Comparison of ENCODE assay signal across 23 mouse cellular contexts in the genomic region with DNA sequence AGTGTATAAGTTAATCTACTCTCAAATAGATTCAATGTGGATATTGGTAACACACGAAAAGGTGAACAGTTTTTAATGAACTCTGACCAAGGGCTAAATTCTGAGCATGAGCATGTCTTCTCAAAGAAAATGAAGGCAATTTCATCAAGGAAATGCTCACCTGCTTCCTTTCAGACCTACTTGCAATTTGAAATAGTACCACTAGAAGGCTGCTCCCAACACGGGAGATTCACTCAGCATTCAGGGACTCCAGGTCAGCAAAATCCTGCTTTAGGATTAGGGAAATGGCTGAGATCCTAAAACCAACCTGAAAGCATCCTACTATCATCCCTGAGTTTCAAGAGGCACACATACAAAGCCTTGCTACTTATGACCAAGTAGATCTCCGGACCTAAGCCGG. TPM values are rescaled to one million over a fixed set of nuclear protein-coding genes. Genes with fewer than 3 reads are reported as not detected.
DNase-seq lines count a peak whose midpoint lies in the region; ATAC-seq and TF ChIP-seq lines count a peak whose summit lies in the region.
"Had no signal": no experiment of that assay in that cellular context is flagged by ENCODE, and none has a peak within 500 bp of the region (broad histone marks: within the 10 kb centered on the region; RNA-seq: fewer than 3 reads in every experiment).

No protein-coding gene starts in this region.

- H3K79me2 ChIP-seq in MEL (ENCODE audit: control insufficient read depth, insufficient read depth, low read length, poor library complexity) = no peaks in the 10 kb centered on the region

- no peaks in the 10 kb centered on the region for H3K9me3 ChIP-seq in lung, postnatal 0 days (ENCODE audit: low read length)
- H3K9me3 ChIP-seq in MEL (replicated peaks; ENCODE audit: insufficient read depth, low read length) = no peaks in the 10 kb centered on the region
- no peaks in the 10 kb centered on the region for H3K9me3 ChIP-seq in stomach, postnatal 0 days (ENCODE audit: control insufficient read depth, low read length)
- H3K9me3 ChIP-seq: embryonic facial prominence, embryonic 10.5 days; limb, embryonic 13.5 days; liver, embryonic 15.5 days; midbrain, embryonic 13.5 days had no signal

- 70% methylated on average over 4 of the region's 4 CpGs for WGBS in lung, postnatal 0 days
- WGBS in stomach, postnatal 0 days = 61% methylated on average over 4 of the region's 4 CpGs

- no peak for TF ChIP-seq EP300 in lung, postnatal 0 days (IDR thresholded peaks at IDR 0.05)
- no peak for TF ChIP-seq EP300 in MEL (IDR thresholded peaks at IDR 0.05; ENCODE audit: low read depth in 1 of 2, low read length in 2 of 2)
- no peak for TF ChIP-seq EP300 in stomach, postnatal 0 days (optimal IDR thresholded peaks at IDR 0.05)

- no peaks in the 10 kb centered on the region for H3K36me3 ChIP-seq in lung, postnatal 0 days (ENCODE audit: insufficient read depth, low read length)
- H3K36me3 ChIP-seq in MEL (ENCODE audit: control insufficient read depth in 1 of 2, insufficient read depth in 2 of 2, low read length in 2 of 2) = no peaks in the 10 kb centered on the region
- no peaks in the 10 kb centered on the region for H3K36me3 ChIP-seq in stomach, postnatal 0 days (ENCODE audit: control insufficient read depth, insufficient read depth, low read length)
- H3K36me3 ChIP-seq: embryonic facial prominence, embryonic 10.5 days; limb, embryonic 13.5 days; liver, embryonic 15.5 days; midbrain, embryonic 13.5 days had no signal

- no peak overlapping the region for H3K4me2 ChIP-seq in lung, postnatal 0 days (replicated peaks; ENCODE audit: low read depth, low read length)
- no peak overlapping the region for H3K4me2 ChIP-seq in stomach, postnatal 0 days (replicated peaks; ENCODE audit: low read depth)
- H3K4me2 ChIP-seq: limb, embryonic 13.5 days; liver, embryonic 15.5 days; midbrain, embryonic 13.5 days had no signal

- peak; percentile 61 for TF ChIP-seq CTCF in gastrocnemius, adult 2 months (IDR thresholded peaks at IDR 0.05)
- peak; percentile 18; the same call in 1 of the 2 replicates for TF ChIP-seq CTCF in lung, postnatal 0 days (IDR thresholded peaks at IDR 0.05)
- TF ChIP-seq CTCF in MEL (IDR thresholded peaks at IDR 0.05 in 2 of 3, conservative IDR thresholded peaks at IDR 0.05 in 1 of 3; ENCODE audit: control insufficient read depth in 1 of 3, insufficient read depth in 1 of 3, low read depth in 2 of 3, low read length in 3 of 3, poor library complexity in 1 of 3, severe bottlenecking in 1 of 3) = peak; percentile 46 to 72 (median 56)
- TF ChIP-seq CTCF in stomach, postnatal 0 days (IDR thresholded peaks at IDR 0.05; ENCODE audit: low read depth) = peak; percentile 47

- TF ChIP-seq POLR2A in MEL (IDR thresholded peaks at IDR 0.05; ENCODE audit: control insufficient read depth in 1 of 2, insufficient read depth in 1 of 2, low read depth in 1 of 2, low read length in 2 of 2, poor library complexity in 1 of 2) = no peak

- no peak overlapping the region for H3K27ac ChIP-seq in gastrocnemius, adult 2 months
- no peak overlapping the region for H3K27ac ChIP-seq in lung, postnatal 0 days (ENCODE audit: low read length)
- no peak overlapping the region for H3K27ac ChIP-seq in MEL (ENCODE audit: control insufficient read depth, low read depth, low read length)
- H3K27ac ChIP-seq in stomach, postnatal 0 days (replicated peaks) = no peak overlapping the region
- H3K27ac ChIP-seq: embryonic facial prominence, embryonic 10.5 days; limb, embryonic 13.5 days; liver, embryonic 15.5 days; macrophage; midbrain, embryonic 13.5 days had no signal

- H3K4me1 ChIP-seq in lung, postnatal 0 days (ENCODE audit: insufficient read depth, low read depth, low read length) = no peaks in the 10 kb centered on the region
- H3K4me1 ChIP-seq in MEL (ENCODE audit: control insufficient read depth in 1 of 2, insufficient read depth in 2 of 2, low read length in 2 of 2) = no peaks in the 10 kb centered on the region
- no peaks in the 10 kb centered on the region for H3K4me1 ChIP-seq in stomach, postnatal 0 days (replicated peaks; ENCODE audit: control insufficient read depth, insufficient read depth)
- H3K4me1 ChIP-seq: embryonic facial prominence, embryonic 10.5 days; limb, embryonic 13.5 days; liver, embryonic 15.5 days had no signal

- H3K9ac ChIP-seq in lung, postnatal 0 days (replicated peaks; ENCODE audit: low read depth) = no peak overlapping the region
- H3K9ac ChIP-seq in MEL (ENCODE audit: control insufficient read depth, low read depth, low read length, poor library complexity, severe bottlenecking) = no peak overlapping the region
- no peak overlapping the region for H3K9ac ChIP-seq in stomach, postnatal 0 days (ENCODE audit: low read length)
- H3K9ac ChIP-seq: limb, embryonic 13.5 days; liver, embryonic 15.5 days; midbrain, embryonic 13.5 days had no signal

- no peak for ATAC-seq in lung, postnatal 0 days
- ATAC-seq in stomach, postnatal 0 days (ENCODE audit: low FRiP score, low TSS enrichment) = no peak
- ATAC-seq: forebrain, embryonic 14.5 days; midbrain, embryonic 13.5 days had no signal

- no peak for DNase-seq in gastrocnemius, adult 2 months
- DNase-seq in gastrocnemius, postnatal 25 days = no peak
- DNase-seq in lung, postnatal 0 days (ENCODE audit: low spot score) = no peak
- DNase-seq in lung, postnatal 4 days = no peak
- DNase-seq in MEL (ENCODE audit: low read depth, low spot score) = peak; percentile 30
- DNase-seq in stomach, postnatal 0 days (ENCODE audit: low spot score) = no peak
- no peak for DNase-seq in adrenal gland, postnatal 14 days
- DNase-seq: adrenal gland, postnatal 36 days; B cell, adult 2 months; cerebellum, postnatal 25 days; right cerebral cortex, adult 18-20 months; thymus, adult 18-20 months had no signal

- H3K4me3 ChIP-seq in gastrocnemius, adult 2 months = no peak overlapping the region
- H3K4me3 ChIP-seq in lung, postnatal 0 days (ENCODE audit: low read depth, low read length) = no peak overlapping the region
- no peak overlapping the region for H3K4me3 ChIP-seq in MEL (ENCODE audit: control insufficient read depth in 1 of 2, insufficient read depth in 1 of 2, low read depth in 2 of 2, low read length in 2 of 2)
- no peak overlapping the region for H3K4me3 ChIP-seq in stomach, postnatal 0 days (ENCODE audit: low read depth, low read length)
- H3K4me3 ChIP-seq: embryonic facial prominence, embryonic 10.5 days; limb, embryonic 13.5 days; liver, embryonic 15.5 days; midbrain, embryonic 13.5 days had no signal

- no peak; the same call in 1 of the 2 replicates for TF ChIP-seq RAD21 in MEL (IDR thresholded peaks at IDR 0.05; ENCODE audit: low read depth, low read length)

- no peaks in the 10 kb centered on the region for H3K27me3 ChIP-seq in lung, postnatal 0 days (replicated peaks; ENCODE audit: insufficient read depth, low read length)
- no peaks in the 10 kb centered on the region; a peak in 1 of 4 replicates for H3K27me3 ChIP-seq in MEL (ENCODE audit: control insufficient read depth in 1 of 2, insufficient read depth in 2 of 2, low read length in 2 of 2)
- no peaks in the 10 kb centered on the region for H3K27me3 ChIP-seq in stomach, postnatal 0 days (ENCODE audit: control insufficient read depth, insufficient read depth, low read length)
- H3K27me3 ChIP-seq: limb, embryonic 13.5 days; liver, embryonic 15.5 days; midbrain, embryonic 13.5 days had no signal

- intact Hi-C loops in gastrocnemius, adult 2 months (cut with DNase I) = loop anchor here (10.0 kb wide), 1 partner anchor 171 kb away; no protein-coding TSS in a partner anchor

TF ChIP-seq in MEL, 35 proteins besides CTCF, POLR2A, EP300 and RAD21:
- TF ChIP-seq NELFE (IDR thresholded peaks at IDR 0.05; ENCODE audit: low read depth, low read length) (no peak), KAT2A (conservative IDR thresholded peaks at IDR 0.05; ENCODE audit: low read depth, low read length) (no peak), SMC3 (IDR thresholded peaks at IDR 0.05; ENCODE audit: low read depth, low read length) (peak; percentile 36; the same call in 1 of the 2 replicates), ELF1 (IDR thresholded peaks at IDR 0.05; ENCODE audit: low read depth, low read length) (no peak)

RNA-seq across cellular contexts. Expression of gene Zfp202, which starts 32.2 kb away (rescaled TPM):
- 1 to 10 TPM; 1.4 to 1.8 TPM for total RNA-seq in gastrocnemius, adult 2 months (2021)
- 1 to 10 TPM; 1.3 to 1.4 TPM for total RNA-seq in gastrocnemius, postnatal 25 days (2021)
- 1.3 and 1.7 TPM in 2 replicates for polyA plus RNA-seq in lung, postnatal 0 days (2015; fragmentation: Nextera tagmentation; extraction: Ambion mirVana)
- 1.9 and 2.7 TPM in 2 replicates for total RNA-seq in MEL (2012; rRNA removed)
- 1 to 10 TPM in 1 of 2 experiments, not detected in 1; 2.8 TPM for polyA plus RNA-seq in MEL (2012; ENCODE audit: insufficient read depth in 1 of 2, insufficient read length in 2 of 2, low read depth in 1 of 2, low replicate concordance in 2 of 2, missing spikeins in 1 of 2)
- polyA plus RNA-seq in stomach, postnatal 0 days (2015; fragmentation: Nextera tagmentation; extraction: Ambion mirVana) = 1.6 and 2.1 TPM in 2 replicates
- 3.9 and 5.0 TPM in 2 replicates for total RNA-seq in adrenal gland, postnatal 14 days (2021)

RNA-seq across cellular contexts. Expression of gene Olfr986, which starts 43.6 kb away (rescaled TPM):
- total RNA-seq in gastrocnemius, adult 2 months (2021) = not detected
- total RNA-seq in gastrocnemius, postnatal 25 days (2021) = not detected
- not detected in 2 replicates for polyA plus RNA-seq in lung, postnatal 0 days (2015; fragmentation: Nextera tagmentation; extraction: Ambion mirVana)
- not detected in 2 replicates for total RNA-seq in MEL (2012; rRNA removed)
- not detected for polyA plus RNA-seq in MEL (2012; ENCODE audit: insufficient read depth in 1 of 2, insufficient read length in 2 of 2, low read depth in 1 of 2, low replicate concordance in 2 of 2, missing spikeins in 1 of 2)
- not detected in 2 replicates for polyA plus RNA-seq in stomach, postnatal 0 days (2015; fragmentation: Nextera tagmentation; extraction: Ambion mirVana)
- total RNA-seq in adrenal gland, postnatal 14 days (2021) = not detected in 2 replicates
- total RNA-seq: adrenal gland, postnatal 36 days had no signal
- polyA plus RNA-seq: embryonic facial prominence, embryonic 10.5 days; forebrain, embryonic 14.5 days; heart, embryonic 16.5 days; hindbrain, embryonic 11.5 days; intestine, embryonic 14.5 days; kidney, embryonic 16.5 days; liver, embryonic 15.5 days; macrophage; small intestine, adult 2 months had no signal

RNA-seq across cellular contexts. Expression of gene Scn3b, which starts 44.7 kb away (rescaled TPM):
- total RNA-seq in gastrocnemius, adult 2 months (2021) = 1 to 10 TPM in 1 of 2 experiments, under 1 TPM in 1; 0.64 to 2.4 TPM
- total RNA-seq in gastrocnemius, postnatal 25 days (2021) = 1 to 10 TPM; 1.9 to 4.4 TPM
- 37.6 and 46.9 TPM in 2 replicates for polyA plus RNA-seq in lung, postnatal 0 days (2015; fragmentation: Nextera tagmentation; extraction: Ambion mirVana)
- total RNA-seq in MEL (2012; rRNA removed) = not detected in 2 replicates
- polyA plus RNA-seq in MEL (2012; ENCODE audit: insufficient read depth in 1 of 2, insufficient read length in 2 of 2, low read depth in 1 of 2, low replicate concordance in 2 of 2, missing spikeins in 1 of 2) = not detected
- 2.0 and 2.9 TPM in 2 replicates for polyA plus RNA-seq in stomach, postnatal 0 days (2015; fragmentation: Nextera tagmentation; extraction: Ambion mirVana)
- 3.2 and 5.4 TPM in 2 replicates for total RNA-seq in adrenal gland, postnatal 14 days (2021)
